Mouse (Mus musculus) kidney, embryonic 14.5 days (tissue): Measurements from ENCODE around the gene Supt5. TPM values are rescaled to one million over a fixed set of nuclear protein-coding genes. Genes with fewer than 3 reads are reported as not detected.
A peak's percentile ranks its signal among the peaks of the same experiment; 100 is the strongest.

Source experiments
- ATAC-seq: fragments of 200-750 bp; cut with Nextera tagmentation; 2 replicates; pipeline ENCODE4 v1.8.0; 2017; ENCODE audit warnings: moderate number of reproducible peaks, mild to moderate bottlenecking, moderate TSS enrichment, moderate library complexity; ENCODE audit not compliant: low FRiP score, low TSS enrichment
- H3K27ac ChIP-seq: fragments of 300-500 bp; sonication (generic); 2 replicates; pipeline ENCODE4 v1.5.1; 2014; ENCODE audit warnings: low read depth, mild to moderate bottlenecking, low read length, moderate library complexity, mixed read lengths
- H3K27me3 ChIP-seq: fragments of 300-500 bp; sonication (generic); 2 replicates; pipeline ENCODE4 v1.6.1; 2014; ENCODE audit warnings: mild to moderate bottlenecking, low read length; ENCODE audit not compliant: control insufficient read depth, insufficient read depth
- H3K36me3 ChIP-seq: fragments of 300-500 bp; sonication (generic); 2 replicates; pipeline ENCODE4 v1.6.1; 2014; ENCODE audit warnings: low read length, mixed read lengths; ENCODE audit not compliant: control insufficient read depth, insufficient read depth
- H3K4me1 ChIP-seq: fragments of 300-500 bp; sonication (generic); 2 replicates; pipeline ENCODE4 v1.6.1; 2014; ENCODE audit warnings: low read length, mixed read lengths; ENCODE audit not compliant: control insufficient read depth, insufficient read depth
- H3K4me2 ChIP-seq: fragments of 300-500 bp; sonication (generic); replicated peaks from 2 replicates; pipeline ENCODE4 v1.6.1; 2014; ENCODE audit warnings: low read depth, mild to moderate bottlenecking, low read length
- H3K4me3 ChIP-seq: fragments of 300-500 bp; sonication (generic); 2 replicates; pipeline ENCODE4 v1.5.1; 2014; ENCODE audit warnings: mild to moderate bottlenecking, low read length
- H3K9ac ChIP-seq: fragments of 300-500 bp; sonication (generic); 2 replicates; pipeline ENCODE4 v1.6.1; 2014; ENCODE audit warnings: low read depth, mild to moderate bottlenecking, low read length, moderate library complexity
- H3K9me3 ChIP-seq: fragments of 300-500 bp; sonication (generic); 2 replicates; pipeline ENCODE4 v1.6.1; 2016; ENCODE audit warnings: low read length; ENCODE audit not compliant: control insufficient read depth
- WGBS: fragments of 180-500 bp; shearing (Covaris S2); extraction: QIAGEN DNeasy Blood & Tissue Kit; methylation state at CpG from one replicate; pipeline ENCODE4 v1.1.7; 2014; 5-methylcytosine and 5-hydroxymethylcytosine counted together
- polyA plus RNA-seq: library from polyadenylated mRNA; unstranded; fragments of >200 nt; fragmentation: Nextera tagmentation; extraction: Ambion mirVana; gene quantifications from 2 replicates; pipeline ENCODE4 v1.2.1, GENCODE M21; 2014

Gene Supt5
- polyA plus RNA-seq, 1 experiment from 2014 or later = 84.5 TPM

- no peak within 1 kb of the TSS for H3K9ac ChIP-seq
- peaks cover 41% of the 10 kb centered on the region for H3K27me3 ChIP-seq
- 1% methylated on average over 30 of the region's 30 CpGs for WGBS
- H3K4me3 ChIP-seq = peak within 1 kb of the TSS; percentile 20
- peak; percentile 51 for ATAC-seq
- H3K9me3 ChIP-seq = no peaks in the 10 kb centered on the region
- H3K27ac ChIP-seq = no peak within 1 kb of the TSS
- H3K4me2 ChIP-seq = peak within 1 kb of the TSS; percentile 35
- H3K36me3 ChIP-seq = peaks cover 21% of the 10 kb centered on the region
- H3K4me1 ChIP-seq = no peaks in the 10 kb centered on the region; the same call in 1 of the 2 replicates
Measured at GRCm38 (mm10) chr7:28301616-28302433, 36.7 kb downstream of the Supt5 start, which contains the start of gene Dll3. Gene Dll3 (minus strand): TSS chr7:28302238.

GRCm38 (mm10) chr7:28298837-28299625 is 39.5 kb downstream of the Supt5 start:
- Histone ChIP-seq H3K27ac (no peak overlapping the region), H3K4me1 (peaks cover 4% of the 10 kb centered on the region; the same call in 1 of the 2 replicates), H3K4me3 (no peak overlapping the region), H3K9ac (peak overlapping the region; percentile 12; the same call in 1 of the 2 replicates), H3K27me3 (peaks cover 50% of the 10 kb centered on the region), H3K9me3 (no peaks in the 10 kb centered on the region), H3K36me3 (no peaks in the 10 kb centered on the region), H3K4me2 (peak overlapping the region; percentile 6)
- no peak for ATAC-seq
- WGBS = 18% methylated on average over 43 of the region's 43 CpGs

GRCm38 (mm10) chr7:28294481-28294880 is 44.1 kb downstream of the Supt5 start:
- WGBS = 2% methylated on average over 51 of the region's 63 CpGs
- Histone ChIP-seq H3K27me3 (peaks cover 60% of the 10 kb centered on the region), H3K36me3 (no peaks in the 10 kb centered on the region), H3K9me3 (no peaks in the 10 kb centered on the region), H3K4me3 (peak overlapping the region; percentile 56), H3K9ac (peak overlapping the region; percentile 58; the same call in 1 of the 2 replicates), H3K27ac (no peak overlapping the region), H3K4me2 (peak overlapping the region; percentile 88), H3K4me1 (peaks cover 4% of the 10 kb centered on the region; the same call in 1 of the 2 replicates)
- ATAC-seq = peak; percentile 51; the same call in 1 of the 2 replicates

GRCm38 (mm10) chr7:28290638-28291590 is 47.6 kb downstream of the Supt5 start, which contains the start of gene Selenov:
Gene Selenov (minus strand): TSS chr7:28291186.
- peak within 1 kb of the TSS; percentile 49 for H3K4me2 ChIP-seq
- WGBS = 1% methylated on average over 52 of the region's 52 CpGs
- peak within 1 kb of the TSS; percentile 31; the same call in 1 of the 2 replicates for H3K9ac ChIP-seq
- no peak within 1 kb of the TSS for H3K27ac ChIP-seq
- H3K4me3 ChIP-seq = peak within 1 kb of the TSS; percentile 34
- H3K9me3 ChIP-seq = no peaks in the 10 kb centered on the region
- no peaks in the 10 kb centered on the region for H3K36me3 ChIP-seq
- H3K4me1 ChIP-seq = peaks cover 4% of the 10 kb centered on the region; the same call in 1 of the 2 replicates
- ATAC-seq = peak; percentile 68
- H3K27me3 ChIP-seq = peaks cover 60% of the 10 kb centered on the region

GRCm38 (mm10) chr7:28290165-28290564 is 48.4 kb downstream of the Supt5 start:
- Histone ChIP-seq H3K9me3 (no peaks in the 10 kb centered on the region), H3K27me3 (peaks cover 60% of the 10 kb centered on the region), H3K4me3 (peak overlapping the region; percentile 34), H3K27ac (no peak overlapping the region), H3K4me2 (peak overlapping the region; percentile 49), H3K36me3 (no peaks in the 10 kb centered on the region), H3K4me1 (peaks cover 4% of the 10 kb centered on the region; the same call in 1 of the 2 replicates), H3K9ac (peak overlapping the region; percentile 31; the same call in 1 of the 2 replicates)
- 0% methylated on average over 18 of the region's 18 CpGs for WGBS
- ATAC-seq = peak; percentile 36; the same call in 1 of the 2 replicates

GRCm38 (mm10) chr7:28280630-28281029 is 57.9 kb downstream of the Supt5 start:
- no peaks in the 10 kb centered on the region for H3K27me3 ChIP-seq
- H3K4me2 ChIP-seq = no peak overlapping the region
- WGBS = 53% methylated on average over 7 of the region's 7 CpGs
- H3K9ac ChIP-seq = no peak overlapping the region
- 0 out of 2 replicates have a peak, but pooled peaks cover 7% of the 10 kb centered on the region for H3K4me1 ChIP-seq
- no peak overlapping the region for H3K27ac ChIP-seq
- no peak for ATAC-seq
- no peaks in the 10 kb centered on the region for H3K9me3 ChIP-seq
- no peak overlapping the region for H3K4me3 ChIP-seq
- H3K36me3 ChIP-seq = no peaks in the 10 kb centered on the region

GRCm38 (mm10) chr7:28278279-28278652 is 60.3 kb downstream of the Supt5 start:
- 76% methylated on average over 7 of the region's 7 CpGs for whole genome bisulfite sequencing
- peak overlapping the region; percentile 82 for H3K4me2 ChIP-seq
- H3K9ac ChIP-seq = peak overlapping the region; percentile 88
- H3K27me3 ChIP-seq = no peaks in the 10 kb centered on the region
- ATAC-seq = no peak
- H3K36me3 ChIP-seq = no peaks in the 10 kb centered on the region
- peak overlapping the region; percentile 69 for H3K4me3 ChIP-seq
- no peaks in the 10 kb centered on the region for H3K9me3 ChIP-seq
- no peak overlapping the region for H3K27ac ChIP-seq
- 0 out of 2 replicates have a peak, but pooled peaks cover 7% of the 10 kb centered on the region for H3K4me1 ChIP-seq
